Mouse (Mus musculus) embryonic facial prominence, embryonic 11.5 days (tissue): Measurements from ENCODE around the gene Sugp2. TPM values are rescaled to one million over a fixed set of nuclear protein-coding genes. Genes with fewer than 3 reads are reported as not detected.

Experiments
- ATAC-seq: fragments of 200-750 bp; cut with Nextera tagmentation; replicated peaks from 2 replicates; pipeline ENCODE4 v1.8.0; 2017; ENCODE audit warnings: low read depth; ENCODE audit not compliant: insufficient number of reproducible peaks, low FRiP score, low TSS enrichment
- DNase-seq: peaks from one replicate; pipeline ENCODE4 v3.0.0-alpha.2; 2015; ENCODE audit warnings: low spot score
- H3K27ac ChIP-seq: fragments of 300-500 bp; sonication (generic); replicated peaks from 2 replicates; pipeline ENCODE4 v1.5.1; 2014; ENCODE audit warnings: mild to moderate bottlenecking, low read depth, low read length, control low read depth
- H3K27me3 ChIP-seq: fragments of 300-500 bp; sonication (generic); 2 replicates; pipeline ENCODE4 v1.6.1; 2014; ENCODE audit warnings: mild to moderate bottlenecking, low read length, moderate library complexity, mixed read lengths; ENCODE audit not compliant: control insufficient read depth, insufficient read depth
- H3K36me3 ChIP-seq: fragments of 300-500 bp; sonication (generic); replicated peaks from 2 replicates; pipeline ENCODE4 v1.6.1; 2014; ENCODE audit warnings: low read depth, mild to moderate bottlenecking, low read length, moderate library complexity, mixed read lengths; ENCODE audit not compliant: control insufficient read depth, insufficient read depth
- H3K4me1 ChIP-seq: fragments of 300-500 bp; sonication (generic); 2 replicates; pipeline ENCODE4 v1.6.1; 2014; ENCODE audit warnings: low read length, mixed read lengths; ENCODE audit not compliant: control insufficient read depth, insufficient read depth
- H3K4me2 ChIP-seq: fragments of 300-500 bp; sonication (generic); 2 replicates; pipeline ENCODE4 v1.6.1; 2014; ENCODE audit warnings: low read depth, mild to moderate bottlenecking, control low read depth, low read length, moderate library complexity
- H3K4me3 ChIP-seq: fragments of 300-500 bp; sonication (generic); 2 replicates; pipeline ENCODE4 v1.5.1; 2014; ENCODE audit warnings: low read depth, low read length, control low read depth
- H3K9ac ChIP-seq: fragments of 300-500 bp; sonication (generic); replicated peaks from 2 replicates; pipeline ENCODE4 v1.6.1; 2014; ENCODE audit warnings: mild to moderate bottlenecking, control low read depth, low read length
- H3K9me3 ChIP-seq: fragments of 300-500 bp; sonication (generic); replicated peaks from 2 replicates; pipeline ENCODE4 v1.6.1; 2016; ENCODE audit warnings: mild to moderate bottlenecking, low read length, inconsistent platforms, mixed read lengths; ENCODE audit not compliant: control insufficient read depth
- WGBS: fragments of 180-500 bp; shearing (Covaris S2); extraction: QIAGEN DNeasy Blood & Tissue Kit; methylation state at CpG from one replicate; pipeline ENCODE4 v1.1.7; 2014; 5-methylcytosine and 5-hydroxymethylcytosine counted together
- polyA plus RNA-seq: library from polyadenylated mRNA; unstranded; fragments of >200 nt; fragmentation: Nextera tagmentation; extraction: Ambion mirVana; gene quantifications from 2 replicates; pipeline ENCODE4 v1.2.1, GENCODE M21; 2014

The Sugp2 gene
- polyA plus RNA-seq, 1 experiment from 2014 or later = 31.4 TPM

DNA sequence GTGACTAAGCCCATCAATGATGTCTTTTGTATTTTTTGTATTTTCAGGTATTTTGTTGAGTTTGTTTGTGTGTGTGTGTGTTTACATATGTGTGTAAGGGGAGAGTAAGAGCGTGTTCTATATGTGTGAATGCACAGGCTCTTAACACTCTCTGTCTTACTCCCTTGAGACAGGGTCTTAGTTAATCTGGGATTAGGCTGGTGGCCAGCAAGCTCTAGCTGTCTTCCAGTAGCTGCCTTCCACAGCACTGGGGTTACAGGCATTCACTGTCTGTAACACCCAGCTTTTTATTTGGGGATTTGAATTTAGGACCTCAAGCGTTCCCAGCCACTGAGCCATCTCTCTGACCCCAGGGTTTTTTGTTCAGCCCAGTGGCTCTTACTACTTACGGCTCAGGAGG, 13.8 kb downstream of the Sugp2 start:
- no peak overlapping the region for H3K9ac ChIP-seq
- ATAC-seq = no peak
- H3K4me2 ChIP-seq = no peak overlapping the region
- no peak overlapping the region for H3K27ac ChIP-seq
- no peaks in the 10 kb centered on the region for H3K4me1 ChIP-seq
- H3K4me3 ChIP-seq = no peak overlapping the region
- H3K27me3 ChIP-seq = no peaks in the 10 kb centered on the region
- no peaks in the 10 kb centered on the region for H3K9me3 ChIP-seq
- peaks cover 10% of the 10 kb centered on the region for H3K36me3 ChIP-seq
- no peak for DNase-seq
- 95% methylated on average over 3 of the region's 3 CpGs for WGBS

DNA sequence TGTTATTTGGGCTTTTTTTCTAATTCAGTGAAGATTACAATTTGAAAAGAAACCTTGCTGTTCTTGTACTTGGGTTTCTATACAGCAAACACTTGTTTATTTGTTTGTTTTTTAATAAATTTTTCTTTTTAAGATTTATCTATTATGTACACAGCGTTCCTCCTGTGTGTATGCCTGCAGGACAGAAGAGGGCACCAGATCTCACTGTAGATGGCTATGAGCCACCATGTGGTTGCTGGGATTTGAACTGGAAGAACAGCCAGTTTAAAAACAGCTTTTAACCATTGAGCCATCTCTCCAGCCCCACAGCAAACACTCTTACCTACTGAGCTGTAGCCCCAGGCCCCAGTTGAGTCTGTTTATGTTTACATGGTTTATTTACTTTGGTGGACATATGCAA, 20.6 kb downstream of the Sugp2 start:
- Histone ChIP-seq H3K4me1 (no peaks in the 10 kb centered on the region), H3K4me3 (no peak overlapping the region), H3K4me2 (no peak overlapping the region), H3K36me3 (peaks cover 32% of the 10 kb centered on the region), H3K27me3 (no peaks in the 10 kb centered on the region), H3K9me3 (no peaks in the 10 kb centered on the region), H3K27ac (no peak overlapping the region), H3K9ac (no peak overlapping the region)
- 84% methylated on average over 1 of the region's 1 CpGs for WGBS
- DNase-seq = no peak
- no peak for ATAC-seq

DNA sequence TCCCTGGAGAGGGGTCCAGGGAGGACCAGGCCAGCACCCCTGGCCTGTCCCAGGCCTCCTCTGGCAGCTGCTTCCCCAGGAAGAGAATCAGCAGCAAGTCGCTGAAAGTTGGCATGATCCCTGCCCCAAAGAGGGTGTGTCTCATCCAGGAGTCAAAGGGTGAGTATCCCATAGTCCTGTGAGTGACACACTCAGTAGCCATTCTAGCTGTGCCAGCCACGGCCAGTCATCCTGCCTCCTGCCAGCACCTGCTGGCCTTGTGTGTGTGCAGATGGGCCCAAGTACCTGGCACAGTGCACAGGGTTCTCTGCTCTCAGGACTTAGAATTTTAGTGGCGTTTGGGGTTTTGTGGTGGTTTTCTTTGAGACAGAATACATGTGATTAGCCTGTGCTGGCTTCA, 23.4 kb downstream of the Sugp2 start:
- no peak overlapping the region for H3K4me3 ChIP-seq
- H3K27ac ChIP-seq = no peak overlapping the region
- H3K36me3 ChIP-seq = peaks cover 42% of the 10 kb centered on the region
- DNase-seq = no peak
- H3K27me3 ChIP-seq = no peaks in the 10 kb centered on the region
- H3K9ac ChIP-seq = no peak overlapping the region
- no peaks in the 10 kb centered on the region for H3K9me3 ChIP-seq
- no peaks in the 10 kb centered on the region for H3K4me1 ChIP-seq
- no peak for ATAC-seq
- no peak overlapping the region for H3K4me2 ChIP-seq
- WGBS = 89% methylated on average over 3 of the region's 3 CpGs

DNA sequence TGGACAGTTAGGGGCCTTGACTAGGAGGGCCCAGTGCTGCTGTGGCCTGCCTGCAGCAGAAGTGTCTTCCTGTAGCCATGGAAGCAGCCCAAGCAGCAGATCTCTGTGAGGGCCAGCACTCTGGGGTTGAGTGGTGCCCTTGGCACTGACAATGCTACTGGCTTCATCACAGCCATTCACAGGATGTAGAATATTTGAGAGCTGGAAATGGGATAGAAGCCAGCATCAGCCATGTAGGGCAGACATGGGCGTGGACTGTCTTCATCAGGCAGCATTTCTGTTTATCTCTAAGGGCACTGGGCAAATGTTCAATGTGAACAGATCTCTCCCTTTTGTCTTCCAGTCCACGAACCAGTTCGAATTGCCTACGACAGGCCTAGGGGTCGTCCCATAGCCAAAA, 24.6 kb downstream of the Sugp2 start:
- Histone ChIP-seq H3K4me3 (no peak overlapping the region), H3K36me3 (peaks cover 41% of the 10 kb centered on the region), H3K4me2 (no peak overlapping the region), H3K27ac (no peak overlapping the region), H3K9ac (no peak overlapping the region), H3K4me1 (no peaks in the 10 kb centered on the region), H3K27me3 (no peaks in the 10 kb centered on the region), H3K9me3 (no peaks in the 10 kb centered on the region)
- DNase-seq (no peak), ATAC-seq (no peak)
- 96% methylated on average over 5 of the region's 5 CpGs for whole genome bisulfite sequencing

DNA sequence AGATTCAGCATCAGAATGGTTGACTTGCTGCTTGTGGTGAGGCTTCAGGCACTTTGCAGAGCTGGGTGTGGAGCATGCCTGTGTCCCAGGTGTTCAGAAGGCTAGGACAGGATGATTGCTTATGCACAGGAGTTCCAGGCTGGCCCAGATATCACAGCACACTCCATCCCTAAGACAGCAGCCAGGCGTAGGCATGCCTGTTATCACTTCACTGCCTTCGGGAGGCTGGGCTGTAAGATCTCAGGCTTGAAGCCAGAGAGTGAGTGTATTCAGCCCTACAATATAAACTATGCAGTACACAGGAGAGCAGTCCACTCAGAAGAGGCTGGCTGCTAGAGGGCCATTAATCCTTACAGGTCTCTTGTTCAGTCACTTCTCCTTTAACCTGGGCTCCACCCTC, 25.0 kb downstream of the Sugp2 start:
- H3K9me3 ChIP-seq = no peaks in the 10 kb centered on the region
- ATAC-seq (no peak), DNase-seq (no peak)
- H3K27ac ChIP-seq = no peak overlapping the region
- peaks cover 41% of the 10 kb centered on the region for H3K36me3 ChIP-seq
- H3K27me3 ChIP-seq = no peaks in the 10 kb centered on the region
- no peak overlapping the region for H3K4me3 ChIP-seq
- H3K4me1 ChIP-seq = no peaks in the 10 kb centered on the region
- no peak overlapping the region for H3K4me2 ChIP-seq
- no peak overlapping the region for H3K9ac ChIP-seq
- 88% methylated on average over 2 of the region's 2 CpGs for WGBS

DNA sequence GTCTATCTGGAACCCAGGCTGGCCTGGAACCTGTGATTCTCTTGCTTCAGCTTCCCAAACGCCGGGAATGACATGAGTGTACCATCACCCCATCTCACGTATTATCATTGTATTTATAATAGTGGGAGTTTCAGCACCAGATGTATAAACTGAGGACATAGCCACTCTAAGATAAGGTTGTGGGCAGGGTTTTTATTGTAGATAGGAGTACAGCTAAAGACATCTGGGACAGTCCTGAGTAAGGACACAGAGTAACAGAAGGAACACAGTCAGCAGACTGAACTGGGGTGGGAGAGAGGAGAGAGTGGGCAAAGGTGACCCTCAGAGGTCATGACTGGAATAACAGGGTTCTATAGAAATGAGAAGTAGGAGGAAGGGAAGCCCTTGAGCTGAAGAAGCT, 33.6 kb downstream of the Sugp2 start:
- no peak for DNase-seq

DNA sequence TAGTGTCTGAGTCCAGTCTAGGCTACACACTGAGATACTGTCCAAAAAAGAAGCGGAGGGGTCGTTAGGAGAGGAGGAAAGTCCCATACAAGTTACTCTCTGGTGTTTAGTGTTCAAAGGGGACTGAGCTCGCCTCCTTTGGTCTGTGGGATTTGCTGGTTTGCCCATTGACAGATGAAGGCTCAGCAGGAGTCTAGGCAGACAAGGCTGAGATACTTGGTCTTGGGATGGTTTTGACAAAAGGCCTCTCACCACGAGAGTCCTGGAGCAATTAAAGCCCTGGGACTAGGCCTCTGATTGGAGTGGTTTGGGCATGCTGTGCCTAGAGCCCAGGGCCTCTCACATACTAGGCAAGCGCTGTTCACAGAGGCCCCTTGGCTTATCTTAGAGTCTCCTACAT, 34.3 kb downstream of the Sugp2 start:
- DNase-seq (no peak), ATAC-seq (no peak)
- no peak overlapping the region for H3K9ac ChIP-seq
- no peak overlapping the region for H3K4me2 ChIP-seq
- no peaks in the 10 kb centered on the region for H3K4me1 ChIP-seq
- 57% methylated on average over 5 of the region's 5 CpGs for WGBS
- H3K36me3 ChIP-seq = peaks cover 4% of the 10 kb centered on the region
- H3K27me3 ChIP-seq = no peaks in the 10 kb centered on the region
- H3K4me3 ChIP-seq = no peak overlapping the region
- H3K27ac ChIP-seq = no peak overlapping the region
- H3K9me3 ChIP-seq = no peaks in the 10 kb centered on the region

More for the DNA sequence above, 33.6 kb downstream of the Sugp2 start:
- no peak overlapping the region for H3K9ac ChIP-seq
- no peak overlapping the region for H3K4me3 ChIP-seq
- WGBS = 87% methylated on average over 3 of the region's 3 CpGs
- H3K27me3 ChIP-seq = no peaks in the 10 kb centered on the region
- no peaks in the 10 kb centered on the region for H3K9me3 ChIP-seq
- H3K27ac ChIP-seq = no peak overlapping the region
- no peak for ATAC-seq
- H3K4me1 ChIP-seq = no peaks in the 10 kb centered on the region
- no peak overlapping the region for H3K4me2 ChIP-seq
- H3K36me3 ChIP-seq = peaks cover 5% of the 10 kb centered on the region

DNA sequence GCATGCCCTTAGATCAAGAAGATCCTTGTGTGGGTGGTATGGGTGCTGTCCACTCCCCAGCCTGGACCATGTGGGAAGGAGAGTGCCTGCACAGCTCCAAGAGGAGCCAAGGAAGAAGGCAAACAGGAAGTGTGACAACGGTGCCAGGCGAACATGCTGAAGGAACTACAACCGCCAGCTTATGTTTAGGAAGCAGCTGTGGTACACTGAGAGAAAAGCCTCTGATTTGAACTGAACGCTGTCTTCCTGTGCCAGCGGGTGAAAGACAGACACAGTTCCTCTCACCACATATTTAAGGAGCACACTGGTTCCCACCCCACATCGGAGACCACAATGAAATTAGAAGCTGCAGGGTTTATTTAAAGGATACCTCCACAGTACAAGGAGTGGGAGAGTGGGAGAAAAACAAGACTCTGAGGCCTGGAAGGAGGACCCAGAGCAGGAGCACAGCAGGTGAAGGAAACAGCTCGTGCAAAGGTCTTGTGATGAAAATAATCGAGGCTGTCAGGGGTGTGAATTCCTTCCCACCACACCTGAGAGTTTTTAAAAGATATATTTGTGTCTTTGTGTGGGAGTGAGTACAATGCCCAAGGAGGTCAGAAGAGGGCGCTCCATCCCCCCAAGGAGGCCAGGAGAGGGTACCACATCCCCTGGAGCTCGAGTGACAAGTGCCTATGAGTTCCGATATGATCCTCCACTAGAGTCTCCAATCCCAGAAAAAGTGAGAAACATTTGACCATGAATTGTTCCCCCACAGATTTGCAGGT, 35.0 kb downstream of the Sugp2 start:
- no peak for ATAC-seq
- Histone ChIP-seq H3K4me2 (no peak overlapping the region), H3K27me3 (no peaks in the 10 kb centered on the region), H3K9me3 (no peaks in the 10 kb centered on the region), H3K4me1 (no peaks in the 10 kb centered on the region), H3K27ac (no peak overlapping the region), H3K4me3 (no peak overlapping the region), H3K9ac (no peak overlapping the region), H3K36me3 (peaks cover 4% of the 10 kb centered on the region)
- WGBS = 52% methylated on average over 11 of the region's 11 CpGs
- DNase-seq = peak; percentile 37
